Mouse (Mus musculus): Measurements from ENCODE around the gene Rbm20. TPM values are rescaled to one million over a fixed set of nuclear protein-coding genes. Genes with fewer than 3 reads are reported as not detected.

The Rbm20 gene
- total RNA-seq, 2 experiments from 2014 or later, result 51.0 to 79.9 TPM

DNA sequence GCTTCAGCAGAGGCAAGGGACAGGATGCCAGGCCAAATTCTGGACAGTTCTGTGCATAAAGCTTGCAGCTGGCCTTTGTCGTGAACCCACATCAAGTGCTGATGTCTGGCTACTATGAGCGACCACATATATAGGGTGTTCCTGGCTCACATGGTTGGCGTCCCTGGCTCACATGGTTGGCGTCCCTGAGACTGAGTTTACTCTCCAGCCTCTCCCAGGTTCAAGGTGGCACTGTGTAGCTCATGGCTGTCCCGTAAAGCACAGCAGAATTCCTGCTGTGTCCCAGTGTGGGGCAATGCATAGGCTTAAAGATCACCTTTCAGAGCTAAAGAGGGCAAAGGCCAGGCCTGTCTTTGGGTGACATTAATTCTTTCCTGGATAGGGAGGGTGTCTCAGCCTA, 78.2 kb downstream of the Rbm20 start:
- no peak for DNase-seq

DNA sequence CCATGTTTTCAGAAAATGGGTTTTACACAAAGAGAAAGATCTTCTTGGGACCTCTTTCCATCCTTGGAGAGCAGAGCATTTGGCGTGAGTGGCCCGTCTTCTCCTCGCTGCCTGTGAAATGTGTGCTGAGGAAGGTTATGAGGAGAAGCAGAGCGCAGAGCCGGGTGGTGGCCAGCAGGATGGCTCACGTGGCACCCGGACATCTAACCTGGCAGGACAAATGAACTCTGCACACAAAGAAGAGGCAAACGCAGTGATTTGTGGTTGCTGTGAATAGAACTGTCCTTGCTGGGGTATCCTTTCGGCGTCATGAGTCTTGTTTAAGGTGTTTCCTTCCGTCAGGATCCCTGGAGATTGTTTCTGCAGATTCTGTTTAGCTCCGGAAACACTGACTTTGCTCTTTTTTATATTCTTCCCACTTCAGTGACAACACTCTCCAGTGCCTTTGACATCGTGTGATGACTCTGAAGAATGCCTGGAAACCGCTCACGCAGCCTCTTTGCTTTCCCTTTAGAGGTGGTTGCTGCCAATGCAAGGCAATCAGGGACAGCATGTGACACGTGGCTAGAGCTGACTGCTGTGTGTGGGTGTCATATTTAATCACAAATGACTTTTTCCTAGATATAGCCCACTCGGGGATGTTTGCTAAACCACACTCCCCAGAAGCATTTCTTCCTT, 80.5 kb downstream of the Rbm20 start:
- DNase-seq, result no peak

DNA sequence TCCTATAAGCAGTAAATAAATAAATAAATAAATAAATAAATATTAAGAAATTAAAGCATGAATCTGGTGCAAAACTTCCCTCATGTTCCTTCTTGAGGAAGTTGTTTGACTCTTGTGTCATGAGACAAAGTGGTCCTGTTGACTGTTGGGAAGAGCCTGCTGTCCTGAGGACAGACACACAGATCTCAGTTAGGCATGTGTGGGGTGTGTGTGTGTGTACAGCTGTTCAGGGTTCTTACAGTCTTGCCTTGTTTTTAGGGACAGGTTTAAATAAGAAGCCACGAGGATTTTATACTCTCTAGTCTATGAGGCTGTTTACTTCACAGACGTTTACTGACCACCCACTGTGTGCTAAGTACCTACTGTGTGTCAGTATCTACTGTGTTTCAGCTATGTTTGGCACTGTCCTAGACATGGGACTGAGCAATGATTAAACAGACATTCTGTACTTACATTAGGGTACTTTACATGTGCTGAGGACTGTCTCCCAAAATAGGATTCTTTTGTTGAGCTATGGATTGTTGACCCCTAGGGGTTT, 81.8 kb downstream of the Rbm20 start:
- no peak for DNase-seq

DNA sequence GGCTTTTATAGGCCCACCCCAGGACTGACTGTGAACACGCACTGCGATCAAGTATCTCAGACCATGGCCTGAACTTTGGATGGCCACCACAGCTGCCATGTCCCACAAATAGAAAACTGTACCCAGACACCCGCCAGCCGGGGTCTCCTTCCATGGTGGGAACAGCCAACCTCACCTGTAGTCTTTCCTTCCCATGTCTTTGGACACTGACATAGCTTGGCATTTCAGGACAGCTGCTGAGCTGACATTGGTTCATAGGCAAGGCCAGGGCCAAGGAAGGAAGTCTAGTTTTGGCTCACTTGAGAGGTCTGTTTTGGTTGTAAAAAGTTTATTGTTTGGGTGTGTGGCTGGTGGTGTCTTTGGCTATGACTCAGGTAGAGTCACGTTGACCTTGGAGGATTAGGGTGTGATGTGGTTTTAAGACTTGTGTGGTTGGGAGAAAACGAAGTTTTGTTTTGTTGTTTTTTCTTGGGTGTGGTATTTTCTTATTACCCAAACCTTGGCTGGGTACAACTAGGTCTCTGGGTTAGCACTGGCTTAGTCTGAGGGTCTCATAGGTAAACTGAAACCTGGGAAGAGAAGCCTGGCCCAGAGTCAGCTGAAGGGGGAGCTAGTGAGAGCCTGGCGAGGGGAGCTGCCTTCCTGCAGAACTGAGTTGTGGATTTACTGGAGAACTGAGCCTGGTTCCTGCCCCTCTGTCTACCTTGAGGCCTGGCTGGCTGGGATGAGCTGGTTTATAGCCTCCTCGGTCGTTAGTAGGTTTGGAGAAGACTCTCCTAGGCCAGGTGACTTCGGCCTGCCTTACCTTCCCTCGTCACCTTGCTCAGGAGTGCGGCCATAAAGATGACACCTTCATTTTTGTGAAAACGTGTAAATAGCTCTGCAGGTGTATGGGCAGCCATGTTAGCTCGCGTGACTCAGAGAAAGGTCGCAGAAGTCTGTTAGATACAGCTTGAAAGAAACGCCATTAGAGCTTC, 83.3 kb downstream of the Rbm20 start:
- DNase-seq, result no peak

DNA sequence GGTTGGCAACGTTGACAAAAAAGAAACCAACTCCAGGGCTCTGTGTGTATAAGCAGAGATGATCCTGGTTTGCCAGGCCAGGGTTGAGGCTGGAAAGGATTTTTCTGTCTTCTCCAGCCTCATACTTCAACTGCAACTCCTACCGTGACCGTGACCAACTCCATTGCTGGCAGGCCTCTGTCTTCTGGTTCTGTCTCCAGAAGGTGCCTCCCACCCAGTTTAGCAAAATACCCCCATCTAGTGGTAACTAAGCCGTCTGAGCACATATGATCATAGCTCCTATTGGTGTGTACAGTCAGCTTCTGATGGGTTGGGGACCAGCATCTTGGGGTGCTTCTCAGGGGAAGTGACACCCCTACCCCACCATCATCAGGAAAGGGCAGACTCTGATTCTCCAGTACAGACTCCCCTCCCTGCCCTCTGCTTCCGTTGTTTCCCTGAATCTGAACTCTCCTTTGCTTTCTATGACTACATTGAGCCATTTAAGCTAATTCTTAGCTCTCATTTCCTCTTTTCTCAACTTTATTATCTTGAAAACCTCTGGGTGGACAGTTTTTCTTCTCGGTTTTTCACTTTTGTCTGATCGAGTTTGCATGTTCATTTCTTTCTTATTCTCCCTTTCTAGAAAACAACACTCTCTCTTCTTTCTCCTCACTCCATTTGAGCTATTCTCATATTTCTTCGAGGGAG, 85.8 kb downstream of the Rbm20 start:
- no peak for DNase-seq

DNA sequence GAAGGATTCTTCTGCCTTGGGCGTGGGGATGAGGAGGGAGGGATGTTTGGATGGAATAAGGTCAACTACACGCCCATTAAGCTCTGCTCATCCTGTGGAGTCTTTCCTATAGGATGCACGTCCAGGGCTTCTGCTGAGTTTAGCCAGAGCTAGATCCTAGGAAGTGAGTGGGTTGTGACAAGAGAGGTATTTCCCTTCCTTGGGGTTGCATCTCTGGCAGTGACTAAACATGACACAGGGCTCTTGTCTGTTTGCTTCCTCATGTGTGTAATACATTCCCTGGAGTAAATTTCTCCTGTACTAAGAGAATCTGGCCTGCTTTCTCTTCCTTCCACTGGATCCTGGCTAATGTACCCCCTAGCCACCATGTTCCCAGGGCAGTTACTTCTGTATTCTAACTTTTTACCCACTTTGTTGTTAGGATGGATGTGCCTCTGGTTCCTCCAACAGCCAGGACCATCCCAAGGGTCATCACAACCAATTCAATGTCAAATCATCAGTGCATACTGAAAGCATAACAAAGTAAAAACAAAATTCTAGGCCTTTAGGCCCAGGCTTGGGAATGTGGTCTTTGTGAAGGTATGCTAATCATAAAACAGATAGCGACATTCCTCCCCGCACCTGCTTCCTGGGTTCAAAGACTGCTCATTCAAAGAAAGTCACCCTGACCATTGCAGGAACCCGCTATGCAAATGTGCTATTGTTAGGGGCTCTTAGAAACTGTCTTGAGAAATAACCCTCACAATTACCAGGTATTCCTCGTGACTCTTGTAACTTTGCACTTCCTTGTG, 87.8 kb downstream of the Rbm20 start:
- DNase-seq, result no peak

DNA sequence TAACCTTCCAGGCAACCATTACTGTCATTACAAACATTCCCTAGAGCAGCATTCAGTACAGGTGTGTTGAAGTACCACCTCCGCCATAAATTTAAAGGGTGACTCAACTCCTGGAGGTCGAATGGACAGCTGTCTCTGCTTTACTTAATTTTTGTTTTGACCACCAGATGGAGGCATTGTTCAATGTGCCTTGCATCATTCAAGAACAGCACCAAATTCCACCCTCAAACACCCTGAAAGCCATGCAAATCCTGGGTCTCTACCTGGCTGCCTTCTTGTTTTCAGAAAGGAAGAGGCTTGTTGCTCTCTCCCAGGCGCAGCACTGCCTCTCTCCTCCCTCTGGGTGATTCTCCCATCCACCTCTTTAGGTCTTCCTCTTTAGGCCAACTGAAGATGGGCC, 91.4 kb downstream of the Rbm20 start:
- no peak for DNase-seq

DNA sequence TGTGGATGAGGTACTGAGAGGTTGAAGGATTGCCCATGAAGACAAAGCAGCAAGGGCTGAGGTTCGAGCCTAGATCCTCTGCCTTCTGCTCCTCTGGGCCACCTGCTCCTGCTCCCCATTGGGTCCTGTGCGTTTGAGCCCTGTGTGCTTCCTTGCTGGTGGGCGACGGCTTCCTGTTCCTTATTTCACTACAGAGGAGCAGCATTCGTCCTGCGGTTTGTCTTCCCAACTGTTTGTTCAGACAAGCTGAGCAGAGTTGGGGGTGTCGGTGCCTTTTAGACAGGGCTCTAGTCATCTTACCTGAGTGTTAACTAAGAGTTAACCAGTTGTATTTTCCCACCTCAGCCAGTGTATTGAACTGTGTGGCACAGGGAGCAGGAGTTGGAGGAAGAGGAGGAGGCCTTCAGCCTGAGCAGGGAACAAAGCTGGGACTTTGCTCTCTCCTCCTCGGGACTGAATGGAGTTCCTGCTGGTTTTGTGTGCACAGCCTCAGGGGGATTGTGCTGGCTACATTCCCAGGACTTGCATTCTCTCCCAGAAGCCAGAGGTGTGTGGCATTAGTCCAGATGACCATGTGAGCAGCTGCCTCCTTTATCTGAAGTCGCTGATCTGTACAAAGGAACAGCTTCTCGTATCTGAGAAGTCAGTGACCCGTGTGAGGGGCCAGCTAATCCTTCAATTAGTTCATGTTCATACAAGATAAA, 97.0 kb downstream of the Rbm20 start:
- peak; percentile 82 for DNase-seq

DNA sequence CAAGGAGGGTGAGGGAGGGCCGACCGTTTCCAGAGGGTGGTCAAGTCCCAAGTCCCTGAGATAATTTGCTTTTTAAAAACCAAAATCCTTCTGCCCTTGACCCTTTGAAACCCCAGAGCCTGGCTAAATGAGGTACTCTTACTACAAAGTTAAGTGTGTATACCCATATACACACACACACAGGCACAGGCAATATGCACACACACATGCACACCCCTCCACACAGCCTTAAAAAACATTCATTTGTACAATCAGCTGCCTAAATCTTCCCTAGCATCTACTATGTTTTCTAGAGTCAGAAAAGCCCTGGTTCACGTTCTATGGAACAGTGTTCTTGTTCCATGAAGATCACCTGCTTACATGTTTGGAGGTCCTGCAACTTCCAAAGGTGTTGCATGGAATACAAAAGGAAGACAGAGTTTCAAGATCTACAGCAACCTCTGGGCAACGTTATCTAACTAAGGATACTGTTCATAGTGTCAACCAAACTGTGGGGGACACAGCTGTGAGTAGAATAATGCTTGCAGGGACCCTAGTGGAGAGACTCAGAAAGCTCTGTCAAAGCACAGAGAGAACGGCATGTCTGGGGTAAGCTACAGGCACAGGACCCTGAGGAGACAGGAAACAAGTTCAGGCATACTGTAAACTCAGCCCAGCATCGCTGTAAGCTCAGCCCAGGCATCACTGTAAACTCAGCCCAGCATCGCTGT, 97.7 kb downstream of the Rbm20 start:
- DNase-seq, result no peak

DNA sequence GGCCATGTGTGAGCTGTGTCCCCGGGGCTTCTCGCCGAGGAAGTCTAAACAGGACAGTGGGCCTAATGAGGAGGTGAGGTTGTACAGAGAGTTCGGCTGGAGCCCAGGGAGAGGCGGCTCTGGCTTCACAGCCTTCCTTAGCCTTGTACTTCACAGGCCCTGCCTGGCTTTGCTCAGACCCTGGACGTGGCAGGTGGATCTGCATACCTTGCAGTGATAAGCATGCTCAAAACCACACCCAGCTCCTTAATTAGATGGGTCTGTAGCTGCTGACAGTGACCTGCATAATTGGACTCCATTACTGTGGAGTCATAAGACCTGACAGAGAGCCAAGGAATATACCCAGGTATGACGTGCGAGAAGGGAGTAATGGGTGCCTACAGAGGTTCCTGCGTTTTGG, 102.3 kb downstream of the Rbm20 start:
- no peak for DNase-seq

DNA sequence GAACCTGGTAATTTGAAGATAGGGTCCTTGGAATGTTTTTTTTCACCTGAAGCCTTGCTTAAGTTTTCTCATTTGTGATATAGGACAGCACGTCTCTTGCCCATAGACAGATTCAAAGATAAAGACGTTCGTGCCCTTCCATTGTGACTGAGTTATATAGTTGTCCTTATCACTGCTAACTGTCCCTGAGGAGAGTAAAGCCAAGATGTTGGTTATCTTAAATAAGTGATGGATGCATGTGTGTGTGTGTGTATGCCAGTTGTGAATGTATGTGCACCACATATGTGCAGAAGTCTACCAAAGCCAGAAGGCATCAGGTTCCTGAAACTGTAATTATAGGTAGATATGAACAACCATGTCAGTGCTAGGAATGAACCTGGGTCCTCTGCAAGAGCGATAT, 102.7 kb downstream of the Rbm20 start:
- DNase-seq, result no peak

DNA sequence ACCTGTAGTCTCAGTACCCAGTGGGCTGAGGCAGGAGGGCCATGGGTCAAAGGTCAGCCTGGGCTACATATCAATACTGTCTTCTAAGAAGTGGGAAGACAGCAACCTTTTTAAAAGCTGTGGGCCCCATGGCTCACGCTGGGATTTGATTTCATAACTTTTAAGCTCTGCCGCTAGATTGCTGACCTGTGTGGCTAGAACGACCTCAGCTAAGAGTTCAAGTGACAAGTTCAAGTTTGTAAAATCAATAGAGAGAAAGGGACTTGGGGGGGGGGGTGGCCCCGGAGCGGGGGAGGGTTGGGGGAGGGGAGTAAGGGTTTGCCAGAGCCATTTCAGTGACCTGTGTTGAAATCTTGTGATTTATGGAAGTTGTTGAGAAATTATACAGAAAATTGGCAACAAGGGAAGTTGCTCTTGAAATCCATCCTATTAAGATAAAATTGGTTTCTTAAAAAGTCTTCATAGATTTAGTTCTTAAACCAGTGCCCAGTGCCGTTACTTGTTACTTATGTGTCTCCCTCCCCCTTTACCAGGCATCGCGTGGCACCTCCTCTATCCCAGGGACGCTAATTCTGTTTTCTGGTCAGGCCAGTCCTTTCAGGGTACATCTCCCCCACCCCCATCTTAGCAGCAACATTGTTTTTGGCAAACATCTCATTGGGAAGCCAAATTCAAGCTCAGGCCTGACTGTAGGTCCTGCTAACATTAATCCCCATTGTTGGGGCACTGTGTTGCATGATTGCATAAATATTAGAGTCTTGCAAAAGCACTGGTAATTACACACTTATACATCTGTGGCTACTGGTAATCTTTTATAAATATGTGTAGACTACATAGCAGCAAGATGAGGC, 103.9 kb downstream of the Rbm20 start:
- no peak for DNase-seq

DNA sequence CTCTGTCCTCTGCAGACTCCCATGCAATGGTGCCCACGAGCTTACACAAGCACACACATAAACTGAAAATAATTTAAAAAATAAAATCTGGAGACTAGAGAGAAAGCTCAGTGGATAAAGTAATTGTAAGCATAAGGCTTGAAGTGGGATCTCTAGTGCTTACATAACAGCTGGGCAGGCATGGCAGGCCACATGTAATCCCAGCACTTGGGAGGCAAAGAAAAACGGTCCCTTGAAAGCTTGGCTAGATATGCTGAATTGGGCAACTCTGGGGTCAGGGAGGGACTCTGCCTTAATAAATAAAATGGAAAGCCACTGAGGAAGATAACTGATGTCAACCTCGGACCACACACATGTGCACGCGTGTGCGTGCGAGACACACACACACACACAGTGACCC, 104.7 kb downstream of the Rbm20 start:
- DNase-seq, result no peak

DNA sequence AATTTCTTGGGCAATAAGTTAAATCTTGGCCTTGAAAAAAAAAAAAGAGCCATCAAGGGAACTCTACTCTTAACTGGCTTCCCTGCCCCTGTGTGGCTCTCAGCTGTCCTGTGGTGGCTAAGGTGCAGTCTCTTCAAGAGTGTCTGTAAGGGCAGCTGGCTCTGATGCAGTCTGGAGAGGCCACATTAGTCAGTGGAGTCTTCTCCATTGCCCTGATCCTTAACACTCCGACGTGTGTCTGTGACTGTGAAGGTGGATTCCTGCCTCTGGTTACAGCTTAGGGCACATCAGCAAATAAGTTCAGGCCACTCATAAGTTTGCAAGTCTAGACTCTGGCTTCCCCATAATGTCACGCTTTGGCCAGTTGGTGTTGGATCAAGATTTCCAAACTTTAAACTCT, 108.2 kb downstream of the Rbm20 start:
- DNase-seq, result no peak

DNA sequence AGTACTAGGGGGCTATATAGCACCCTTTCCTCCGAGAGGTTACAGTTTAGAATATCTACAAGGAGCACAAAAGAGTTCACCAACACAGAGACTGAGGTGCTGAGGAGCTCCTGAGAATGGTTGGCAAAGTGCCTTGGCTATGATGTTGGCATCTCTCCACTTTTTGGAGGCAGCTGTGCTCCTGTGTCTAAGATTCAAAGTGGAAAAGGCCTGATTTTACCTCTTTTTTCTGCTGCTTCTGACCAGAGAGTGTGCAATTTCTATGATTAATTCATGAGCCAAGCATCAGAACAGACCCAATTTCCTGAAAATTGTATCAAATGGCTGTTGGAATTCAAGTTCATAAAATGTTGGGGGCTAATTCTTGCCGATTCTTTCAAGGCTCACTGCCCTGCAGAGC, 109.1 kb downstream of the Rbm20 start:
- DNase-seq, result no peak

DNA sequence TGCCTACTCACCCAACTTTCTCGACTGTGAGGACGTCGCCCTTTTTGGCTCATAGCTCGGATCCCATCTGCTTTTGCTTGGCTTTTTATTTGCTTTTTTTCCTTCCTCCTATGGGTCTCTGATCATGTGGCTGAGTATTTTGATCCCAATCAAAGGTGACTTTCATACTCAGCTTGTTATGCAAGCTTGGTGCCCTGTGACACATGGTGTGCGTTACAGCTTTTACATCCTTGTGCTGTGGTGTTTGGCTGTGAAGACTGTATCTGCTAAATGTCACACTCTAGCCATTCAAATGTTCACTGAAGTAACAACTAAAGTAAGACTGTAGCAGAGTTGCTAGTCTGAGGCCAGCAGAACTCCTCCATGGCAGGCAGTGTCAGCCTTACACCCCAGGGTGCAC, 109.7 kb downstream of the Rbm20 start:
- DNase-seq, result no peak

DNA sequence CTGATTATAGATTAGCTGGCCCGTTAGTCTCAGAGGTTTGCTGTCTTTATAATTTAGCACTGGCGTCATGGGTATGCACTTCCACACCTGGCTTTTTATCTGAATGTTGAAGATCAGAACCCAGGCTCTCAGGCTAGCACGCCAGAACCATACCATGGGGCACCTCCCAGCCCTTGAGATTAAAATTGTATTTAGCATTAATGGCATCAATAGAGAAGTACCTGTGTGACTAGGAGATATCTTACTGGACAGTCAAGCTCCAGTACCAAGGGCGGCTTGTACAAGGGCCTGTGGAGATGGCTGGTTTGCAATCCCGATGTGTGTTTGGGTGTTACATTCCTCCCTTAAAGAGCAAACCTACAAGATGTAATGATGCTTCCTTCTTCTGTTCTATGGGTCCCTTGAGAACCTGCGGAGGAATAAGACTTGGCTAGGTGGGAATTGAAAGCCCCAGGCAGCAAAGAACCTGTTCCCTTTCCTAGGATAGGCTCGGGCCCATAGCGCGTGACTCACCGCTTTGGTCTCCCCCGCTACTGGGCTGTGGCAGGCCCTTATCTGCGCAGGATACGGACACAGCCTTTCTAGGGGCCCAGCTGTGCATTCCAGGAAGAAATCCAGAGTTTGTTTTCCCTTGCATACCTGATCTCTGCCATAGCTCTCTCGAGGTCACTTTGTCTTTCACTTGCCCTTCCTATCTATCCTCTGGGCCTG, 111.7 kb downstream of the Rbm20 start:
- no peak for DNase-seq

DNA sequence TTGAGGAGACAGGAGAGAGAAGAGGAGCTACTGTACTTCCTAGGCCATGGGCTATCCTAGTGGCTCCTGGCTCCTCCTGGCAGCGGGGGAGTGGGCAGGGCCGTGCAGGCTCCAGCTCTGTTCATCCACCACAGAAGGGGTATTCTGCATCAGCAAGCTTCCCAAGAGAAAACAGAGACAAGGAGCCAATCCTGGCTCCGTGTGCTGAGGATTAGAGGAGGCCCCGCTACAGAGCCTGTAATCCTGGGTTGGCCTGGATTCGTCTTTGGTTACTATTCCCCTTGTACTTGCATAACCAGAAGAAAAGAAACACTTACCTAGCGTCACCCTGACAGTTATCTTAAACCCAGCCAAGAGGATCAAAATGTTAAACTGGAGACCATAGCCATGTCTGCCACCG, 112.5 kb downstream of the Rbm20 start:
- DNase-seq, result no peak

Measured in gastrocnemius, postnatal 25 days (tissue).